Mouse (Mus musculus) C2C12 (cell line): Measurements from ENCODE around the gene Ppp2r5e.

Source experiments
- CTCF ChIP-seq: IDR thresholded peaks from one replicate; pipeline ENCODE4 v1.5.1; 2011; ENCODE audit not compliant: control insufficient read depth, insufficient read depth, insufficient read length
- MAX ChIP-seq: IDR thresholded peaks from one replicate; pipeline ENCODE4 v1.6.1; 2011; ENCODE audit warnings: mild to moderate bottlenecking, control low read depth
- MYOD1 ChIP-seq: IDR thresholded peaks from one replicate; pipeline ENCODE4 v1.6.1; 2011; ENCODE audit warnings: low read depth; ENCODE audit not compliant: control insufficient read depth, insufficient read length
- USF1 ChIP-seq: IDR thresholded peaks from one replicate; pipeline ENCODE4 v1.6.1; 2011; ENCODE audit warnings: low read depth, mild to moderate bottlenecking, control low read depth, moderate library complexity

- TF ChIP-seq CTCF = no peak
- TF ChIP-seq MAX = no peak
- TF ChIP-seq MYOD1 = no peak
- no peak for TF ChIP-seq USF1
These were observed 58.9 kb downstream of the Ppp2r5e start for GRCm38 (mm10) chr12:75537019-75537672.
